Mouse (Mus musculus): ENCODE measurements around the gene Dbx1.

Gene Dbx1

DNA sequence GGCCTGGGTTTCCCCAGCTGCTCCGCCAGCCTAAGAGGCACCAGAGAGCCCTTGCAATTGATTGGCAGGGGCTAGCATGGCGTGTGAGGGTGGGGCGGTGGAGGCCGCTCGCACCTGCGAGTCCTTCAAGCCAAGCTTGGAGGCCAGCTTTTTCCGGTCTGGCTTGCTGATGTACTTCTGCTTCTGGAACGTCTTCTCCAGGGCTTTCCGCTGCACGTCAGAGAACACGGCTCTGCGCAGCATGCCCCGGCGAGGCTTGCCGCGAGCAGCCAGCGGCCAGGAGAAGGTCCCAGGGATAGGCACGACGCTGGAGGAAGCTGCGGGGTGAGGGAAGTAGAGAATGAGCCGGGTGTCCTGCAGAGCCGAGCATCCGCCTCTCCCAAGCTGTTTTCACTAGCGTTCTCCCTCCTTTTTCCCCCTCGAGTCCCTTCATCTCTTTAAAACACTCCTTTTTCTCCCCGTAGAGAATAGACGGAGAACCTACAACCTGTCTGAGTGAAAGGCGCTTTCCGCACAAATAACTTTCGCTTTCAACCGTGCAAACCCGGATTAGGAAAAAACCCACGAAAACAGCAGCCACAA, 3.2 kb downstream of the Dbx1 start:
- peak; percentile 7 for DNase-seq (ENCODE audit: low read depth, low spot score)

DNA sequence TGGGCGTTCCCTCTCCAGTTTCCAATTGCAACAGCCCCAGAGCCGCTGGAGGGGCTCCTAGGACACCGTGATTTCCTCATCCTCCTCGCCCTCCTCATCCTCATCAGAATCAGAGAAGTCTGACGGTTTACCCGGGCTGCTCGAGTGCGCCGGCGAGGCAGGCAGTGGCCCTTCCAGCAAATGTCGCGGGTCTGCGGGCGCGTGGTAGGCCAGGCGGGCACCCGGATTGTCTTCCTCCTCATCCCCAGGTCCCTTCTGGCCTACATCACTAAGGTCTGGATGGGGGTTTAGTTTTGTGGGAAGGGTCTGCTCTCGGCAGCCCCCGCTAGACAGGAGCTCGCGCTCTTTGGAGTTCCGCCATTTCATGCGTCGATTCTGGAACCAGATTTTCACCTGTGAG, 4.3 kb downstream of the Dbx1 start:
- no peak for DNase-seq (ENCODE audit: low read depth, low spot score)

DNA sequence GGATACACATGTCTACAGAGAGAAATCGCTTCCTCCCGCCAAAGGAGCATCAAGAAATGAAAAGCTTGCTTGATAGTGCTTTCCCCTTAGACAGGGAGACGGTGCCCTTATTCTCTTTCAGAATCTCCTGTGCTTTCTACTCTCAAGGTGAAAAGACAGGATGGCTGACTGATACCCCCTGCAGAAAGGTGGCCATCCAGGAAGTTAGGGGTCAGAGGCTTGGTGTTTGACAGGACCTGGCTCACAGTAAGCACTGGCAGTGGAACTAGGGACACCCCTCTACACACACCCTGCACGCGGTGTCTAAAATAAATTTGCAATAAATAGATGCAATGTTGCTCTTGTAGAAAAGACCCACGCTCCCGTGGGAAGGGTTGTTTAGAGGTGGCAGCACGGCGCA, 4.8 kb downstream of the Dbx1 start:
- DNase-seq (ENCODE audit: low read depth, low spot score), result no peak

DNA sequence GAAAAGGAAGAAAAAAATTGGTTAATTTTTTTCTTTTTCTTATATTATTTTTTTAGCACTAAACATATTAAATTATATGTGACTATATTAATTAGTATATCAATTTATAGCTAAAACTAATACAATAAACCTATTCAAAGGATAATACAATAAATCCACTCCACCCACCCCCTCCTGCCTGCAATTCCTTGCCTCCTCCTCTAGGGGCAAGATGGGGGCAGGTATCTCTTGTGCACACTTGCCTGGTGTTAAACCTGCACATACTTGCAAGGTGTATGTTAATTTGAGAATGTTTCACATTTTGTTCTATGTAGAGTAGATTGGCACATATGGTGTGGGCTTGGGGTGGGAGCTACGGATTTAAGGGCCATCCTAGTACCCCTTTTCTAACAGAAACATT, 16.5 kb downstream of the Dbx1 start:
- no peak for DNase-seq (ENCODE audit: low read depth, low spot score)

DNA sequence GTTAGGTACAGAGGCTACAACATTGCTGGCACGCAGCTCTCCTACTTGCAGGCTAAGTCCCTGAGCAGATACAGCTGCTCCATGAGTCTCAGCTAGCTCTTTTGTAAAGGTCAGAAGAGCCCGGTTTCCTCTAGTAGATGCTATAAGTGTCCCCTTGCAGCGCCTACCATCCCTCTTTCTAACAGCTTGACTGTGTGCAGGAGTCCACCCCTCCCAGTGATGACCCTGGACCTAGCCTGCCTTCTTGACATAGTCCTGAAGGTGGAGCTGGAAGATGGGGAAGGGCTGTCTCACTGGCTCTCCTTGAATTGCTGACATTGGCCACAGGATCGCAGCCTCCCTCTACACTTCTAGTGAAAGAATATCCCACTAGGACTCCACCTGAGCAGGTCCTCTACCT, 19.6 kb downstream of the Dbx1 start:
- no peak for DNase-seq (ENCODE audit: low read depth, low spot score)

DNA sequence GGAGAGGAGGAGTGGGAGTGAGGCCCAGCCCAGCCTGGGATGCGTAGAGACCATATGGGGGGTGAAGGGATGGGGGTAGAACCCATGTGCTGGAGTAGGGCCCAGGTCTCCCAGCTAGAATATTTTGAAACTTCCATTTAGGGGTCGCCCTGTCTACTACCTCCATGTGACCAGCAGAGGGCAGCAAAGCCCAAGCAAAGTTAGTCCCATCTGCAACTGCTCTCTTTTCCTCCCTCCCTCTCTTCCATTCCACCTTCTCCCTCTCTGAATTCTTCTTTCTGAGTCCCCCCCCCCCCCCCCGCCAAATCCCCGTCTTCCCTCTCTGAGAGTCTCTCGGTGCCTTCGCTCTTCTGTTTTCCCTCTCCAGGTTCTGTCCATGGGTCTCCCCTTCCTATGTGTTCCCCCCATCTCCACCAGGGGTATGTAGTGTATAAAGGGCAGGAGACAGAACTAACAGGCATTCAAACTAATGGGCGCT, 20.4 kb downstream of the Dbx1 start:
- peak; percentile 30 for DNase-seq (ENCODE audit: low read depth, low spot score)

DNA sequence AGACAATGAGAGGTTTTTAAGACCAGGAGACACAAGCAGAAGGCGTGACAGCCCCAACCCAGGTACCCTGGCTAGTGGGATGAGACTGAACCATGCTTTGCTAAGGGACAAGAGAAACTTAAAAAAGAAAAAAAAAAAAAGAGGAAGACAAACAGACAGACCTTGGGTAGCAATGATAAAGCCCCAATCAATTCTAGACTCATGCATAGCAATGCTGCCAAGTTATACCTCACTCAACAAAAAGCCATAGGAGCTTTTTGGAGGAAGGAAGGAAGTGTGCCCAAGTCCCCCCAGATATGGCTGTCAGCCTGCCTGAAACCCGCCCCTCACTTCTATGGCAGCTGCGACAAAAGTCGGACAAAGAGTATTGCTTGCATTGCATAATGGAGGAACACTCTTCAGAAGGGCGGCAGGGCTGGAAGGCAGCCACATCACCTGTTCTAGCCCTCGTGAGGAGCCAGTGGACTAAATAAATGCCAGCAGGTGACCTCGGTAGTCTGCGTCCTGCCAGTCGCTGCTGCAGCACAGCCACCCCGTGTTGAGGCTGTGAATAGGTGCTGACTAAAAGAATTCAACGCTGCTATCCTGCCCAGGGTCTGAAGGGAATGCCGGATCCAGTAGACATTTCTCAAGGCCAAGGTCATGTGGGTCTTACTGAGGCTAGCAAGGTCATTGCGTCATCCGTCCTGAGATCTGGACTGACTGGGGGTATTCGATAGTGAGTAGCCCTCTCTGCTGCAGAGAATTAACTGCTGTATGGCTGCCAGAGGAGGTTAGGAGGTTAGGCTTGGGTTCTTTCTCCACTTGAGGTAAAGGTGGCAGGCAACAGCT, 31.5 kb downstream of the Dbx1 start:
- no peak for DNase-seq (ENCODE audit: low read depth, low spot score)

DNA sequence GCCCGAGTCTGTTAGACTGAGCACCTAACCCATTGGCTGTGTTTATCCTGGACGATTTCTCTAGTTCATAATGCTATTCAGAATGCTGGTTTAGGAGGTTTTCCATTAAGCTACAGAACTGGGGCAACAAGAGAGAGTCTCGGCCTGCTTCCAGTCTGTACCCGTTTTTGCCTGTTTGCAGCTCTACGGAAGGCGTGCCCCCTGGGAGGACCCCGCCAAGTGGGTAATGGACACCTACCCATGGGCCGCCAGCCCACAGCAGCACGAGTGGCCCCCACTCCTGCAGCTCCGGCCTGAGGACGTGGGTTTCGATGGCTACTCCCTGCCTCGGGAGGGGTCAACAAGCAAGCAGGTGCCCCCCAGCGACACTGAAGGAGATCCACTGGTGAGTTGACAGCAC, 32.4 kb downstream of the Dbx1 start:
- DNase-seq (ENCODE audit: low read depth, low spot score), result no peak

DNA sequence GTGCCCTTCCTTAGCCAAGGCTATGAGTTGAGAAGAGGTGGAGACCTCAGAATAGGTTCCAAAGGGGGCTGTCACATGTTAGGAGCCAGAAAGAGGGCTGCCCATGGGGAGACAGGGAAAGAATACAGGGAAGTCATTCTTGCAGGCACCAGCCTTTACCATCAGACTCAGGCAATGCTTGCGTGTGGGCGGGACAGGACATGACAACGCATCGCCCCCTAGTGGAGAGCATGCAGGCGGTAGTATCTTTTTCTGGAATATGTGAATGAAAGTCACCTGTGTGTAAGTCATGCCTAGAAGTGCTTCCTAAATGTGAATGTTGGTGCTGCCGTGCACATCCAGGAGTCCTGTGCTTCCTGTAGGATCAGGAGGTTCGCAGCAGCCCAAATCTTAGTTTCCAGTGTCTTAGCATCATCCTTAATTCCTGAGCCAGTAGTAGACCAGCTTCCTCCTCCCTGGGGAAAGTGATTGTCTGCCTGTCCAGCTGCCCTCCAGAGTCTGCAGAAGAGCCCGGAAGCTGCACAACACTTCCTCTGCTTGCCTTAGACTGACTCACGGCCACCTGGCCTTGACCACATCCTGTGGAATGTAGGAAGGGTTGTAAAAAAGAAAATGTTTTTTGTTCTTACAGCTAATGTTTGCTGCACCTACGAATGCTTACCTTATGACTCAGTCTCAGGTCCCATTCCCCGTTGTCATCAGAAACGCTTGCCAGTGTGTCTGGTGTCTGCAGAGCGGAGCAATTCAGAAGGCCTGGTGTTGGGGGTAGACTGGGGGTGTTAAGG, 35.3 kb downstream of the Dbx1 start:
- DNase-seq (ENCODE audit: low read depth, low spot score), result peak; percentile 37

DNA sequence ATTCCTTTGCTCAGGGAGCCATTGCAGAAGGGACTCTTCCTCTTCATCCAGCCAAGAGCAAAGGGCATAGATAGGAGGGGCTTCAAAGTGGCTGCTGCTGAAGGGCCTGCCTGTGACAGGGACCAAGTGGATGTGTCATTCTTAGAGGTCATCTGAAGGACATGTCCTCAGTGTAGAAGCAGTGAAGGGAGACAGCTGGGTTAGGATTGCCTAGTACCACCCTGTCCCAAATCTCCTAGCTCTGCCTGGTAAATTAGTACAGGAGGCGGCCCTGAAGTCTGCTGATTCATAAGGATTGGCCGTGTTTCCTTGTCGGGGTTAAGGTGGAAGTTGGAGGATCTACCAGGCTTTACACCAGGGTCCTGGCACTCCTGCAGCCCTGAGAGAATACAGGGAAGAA, 36.7 kb downstream of the Dbx1 start:
- DNase-seq (ENCODE audit: low read depth, low spot score), result no peak

DNA sequence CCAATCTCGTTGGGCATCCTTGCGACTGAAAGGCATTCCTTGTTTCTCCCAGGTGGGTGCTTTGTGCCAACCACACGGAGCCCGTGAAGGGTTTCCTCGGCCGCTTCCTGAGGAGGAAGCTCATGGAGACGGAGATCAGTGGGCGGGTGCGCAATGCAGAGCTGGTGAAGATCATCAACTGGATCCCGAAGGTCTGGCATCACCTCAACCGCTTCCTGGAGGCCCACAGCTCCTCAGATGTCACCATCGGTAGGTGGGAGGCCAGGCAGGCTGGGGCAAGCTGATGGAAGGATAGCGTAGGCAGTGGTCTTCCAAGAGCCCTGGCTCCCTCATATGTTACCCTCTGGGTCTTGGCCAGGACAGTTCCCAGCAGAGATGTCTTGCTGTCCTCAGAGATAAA, 38.4 kb downstream of the Dbx1 start:
- DNase-seq (ENCODE audit: low read depth, low spot score), result no peak

DNA sequence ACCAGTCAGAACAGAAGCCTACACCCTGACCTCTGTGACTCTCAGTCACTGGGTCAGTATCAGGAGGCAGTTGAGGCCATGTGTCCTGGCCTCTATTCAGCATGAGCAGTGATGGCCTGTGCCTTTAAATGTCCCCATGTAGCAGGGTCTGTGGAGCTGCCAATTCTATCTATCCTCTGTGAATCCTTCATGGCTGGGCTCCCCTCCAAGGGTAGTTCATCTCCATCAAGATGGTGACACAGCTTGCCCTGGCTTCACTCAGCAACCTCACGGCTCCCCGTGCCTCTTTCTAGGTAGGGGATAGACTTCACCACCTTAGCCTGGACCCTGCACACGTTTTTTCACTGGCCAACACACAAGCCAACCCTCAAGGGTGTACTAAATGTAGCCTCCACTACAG, 38.9 kb downstream of the Dbx1 start:
- no peak for DNase-seq (ENCODE audit: low read depth, low spot score)

DNA sequence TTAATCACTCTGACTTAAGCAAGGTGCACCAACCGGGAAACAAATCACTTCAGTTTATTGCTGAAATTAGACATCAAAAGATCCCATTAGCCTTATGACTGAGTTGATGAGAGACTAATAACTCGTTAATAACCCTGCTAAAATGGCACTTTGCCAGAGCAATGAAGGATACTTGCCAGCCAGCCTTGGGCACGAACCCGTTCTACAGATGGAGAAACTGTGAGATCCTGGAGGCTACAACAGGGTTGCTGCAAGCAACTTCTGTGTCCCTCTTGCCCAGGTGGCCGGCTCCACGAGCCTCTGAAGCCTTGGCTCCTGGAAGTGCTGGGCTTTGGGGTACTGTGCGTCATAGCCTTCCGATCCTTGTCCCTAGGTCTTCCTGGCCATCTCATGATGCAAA, 47.0 kb downstream of the Dbx1 start:
- DNase-seq (ENCODE audit: low read depth, low spot score), result no peak

DNA sequence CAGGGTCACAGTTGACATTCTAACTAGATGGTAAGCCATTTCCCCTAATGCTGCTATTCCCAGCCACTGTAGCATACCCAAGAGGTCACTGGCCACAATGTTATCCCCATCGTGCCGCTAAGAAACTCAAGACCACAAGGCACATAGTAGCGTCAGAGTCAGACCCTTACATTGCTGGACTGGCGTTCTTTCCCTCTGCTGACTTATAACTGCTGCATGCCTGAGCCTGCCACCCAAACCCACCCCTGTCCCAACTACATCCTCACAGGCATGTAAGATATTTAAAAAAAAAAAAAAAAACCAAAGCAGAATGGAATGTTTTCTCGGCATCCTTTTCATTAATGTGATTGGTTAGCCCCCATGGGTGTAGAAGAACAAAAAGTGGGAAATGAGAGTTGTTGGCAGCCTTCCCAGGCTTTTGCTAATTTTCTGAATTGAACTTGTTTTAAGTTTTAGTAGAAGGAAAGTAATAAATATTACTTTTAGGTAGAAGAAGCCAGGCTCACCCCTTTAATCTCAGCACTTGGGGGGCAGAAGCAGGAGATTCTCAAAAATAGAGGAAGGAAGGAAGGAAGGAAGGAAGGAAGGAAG, 50.0 kb downstream of the Dbx1 start:
- no peak for DNase-seq (ENCODE audit: low read depth, low spot score)

DNA sequence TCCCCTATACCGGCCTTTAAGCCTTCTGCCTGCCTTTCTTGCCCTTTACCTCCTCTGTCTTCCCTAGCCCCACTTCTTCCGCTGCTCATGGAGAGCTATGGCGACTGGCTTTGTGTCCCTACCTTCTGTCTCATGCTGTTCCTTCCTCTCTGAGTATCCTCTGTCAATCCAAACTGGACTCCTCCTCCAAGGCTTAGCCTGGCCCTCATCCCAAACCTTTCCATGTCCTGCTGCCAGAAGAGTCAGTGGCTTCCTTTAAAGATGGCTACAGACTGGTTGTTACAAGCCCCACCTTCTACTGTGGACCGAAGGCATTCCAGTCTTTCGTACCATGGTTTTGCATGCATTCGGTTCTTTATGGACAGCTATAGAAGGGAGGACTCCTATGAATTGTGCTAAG, 53.5 kb downstream of the Dbx1 start:
- DNase-seq (ENCODE audit: low read depth, low spot score), result no peak

DNA sequence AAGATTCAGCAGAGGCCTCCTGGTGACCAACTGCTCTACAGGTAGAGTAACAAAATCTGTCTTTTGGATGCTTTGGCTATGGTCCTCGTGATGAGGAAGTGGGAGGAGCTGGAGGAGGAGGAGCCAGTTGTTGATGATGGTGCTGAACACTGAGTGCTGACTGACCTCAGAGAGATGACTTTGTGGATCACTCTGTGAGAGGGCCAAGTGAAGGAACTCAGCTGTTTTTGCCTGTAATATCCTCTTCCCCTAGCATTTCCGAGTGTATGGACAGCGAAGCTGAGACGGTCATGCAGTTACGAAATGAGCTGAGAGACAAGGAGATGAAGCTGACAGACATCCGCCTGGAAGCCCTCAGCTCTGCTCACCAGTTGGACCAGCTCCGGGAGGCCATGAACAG, 54.1 kb downstream of the Dbx1 start:
- no peak for DNase-seq (ENCODE audit: low read depth, low spot score)

DNA sequence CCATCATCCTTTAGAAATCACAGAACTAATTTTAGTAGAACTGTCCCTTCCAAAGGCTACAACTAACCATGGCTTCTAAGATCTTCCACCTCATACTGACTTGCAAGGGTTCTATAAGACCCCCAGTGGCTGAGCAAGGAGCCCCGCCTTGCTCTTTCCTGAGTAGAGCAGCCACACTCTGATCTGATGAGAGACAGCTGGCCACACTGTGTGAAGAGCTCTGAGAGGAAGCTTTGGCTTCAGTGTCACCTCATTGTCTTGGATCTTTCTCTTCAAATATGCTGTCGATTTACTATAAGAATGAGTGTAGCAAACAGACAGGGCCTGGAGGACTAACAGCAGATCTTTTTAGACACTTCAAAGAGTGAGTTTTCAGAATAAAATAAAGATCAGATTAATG, 54.7 kb downstream of the Dbx1 start:
- no peak for DNase-seq (ENCODE audit: low read depth, low spot score)

Measured in skeletal muscle tissue, adult 2 months (tissue).